Mouse (Mus musculus) lung, adult 2 months (tissue): ENCODE data around the gene Ptprk. TPM values are rescaled to one million over a fixed set of nuclear protein-coding genes. Genes with fewer than 3 reads are reported as not detected.

Experiments used
- DNase-seq: peaks from one replicate; pipeline ENCODE4 v3.0.0; 2022
- H3K4me1 ChIP-seq: fragments of 200-500 bp; 2 replicates; pipeline ENCODE4 v1.6.1; 2011; ENCODE audit warnings: low read length; ENCODE audit not compliant: control insufficient read depth, insufficient read depth
- H3K4me3 ChIP-seq: fragments of 200-500 bp; replicated peaks from 2 replicates; pipeline ENCODE3; 2011; ENCODE audit warnings: low read depth, mild to moderate bottlenecking, control low read depth, low read length; ENCODE audit errors: extremely low read depth
- CTCF ChIP-seq: fragments of 200-500 bp; IDR thresholded peaks from 2 replicates; pipeline ENCODE4 v1.5.1; 2011; ENCODE audit warnings: mild to moderate bottlenecking, low read length, control low read depth; ENCODE audit not compliant: insufficient read depth
- POLR2A ChIP-seq: fragments of 200-500 bp; IDR thresholded peaks from 2 replicates; pipeline ENCODE4 v1.6.1; 2011; ENCODE audit warnings: low read depth, mild to moderate bottlenecking, control low read depth, low read length, borderline replicate concordance; ENCODE audit errors: extremely low read depth
- WGBS: fragments of 180-500 bp; shearing (Covaris S2); methylation state at CpG from one replicate; pipeline ENCODE4 v1.1.7; 2018; 5-methylcytosine and 5-hydroxymethylcytosine counted together
- polyA plus RNA-seq: library from polyadenylated mRNA; depleted of rRNA; stranded (reverse); fragments of >200 nt; gene quantifications from 2 replicates; pipeline ENCODE4 v1.2.3, GENCODE M21; 2012

Ptprk gene
- polyA plus RNA-seq, 1 experiment = 42.4 TPM

DNA sequence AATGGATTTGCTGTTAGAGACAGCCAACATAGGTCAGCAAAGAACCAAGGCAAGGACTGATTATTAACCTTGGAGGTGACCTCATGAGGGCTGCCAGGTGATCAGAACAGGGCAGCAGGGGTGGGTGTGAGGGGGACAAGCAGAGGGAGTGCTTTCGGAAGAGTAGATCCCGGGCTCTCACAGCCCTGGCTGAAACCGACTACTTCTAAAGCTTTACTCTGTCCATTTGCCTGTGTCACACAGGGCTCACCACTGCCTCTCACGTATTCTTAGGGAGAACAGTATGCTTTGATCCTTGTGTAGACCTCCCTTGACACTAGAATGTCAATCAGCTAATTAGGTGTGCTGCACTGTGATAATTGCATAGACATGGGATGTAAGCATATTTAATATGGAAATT, 63.8 kb downstream of the Ptprk start:
- no peak for DNase-seq
- H3K4me3 ChIP-seq = no peak overlapping the region
- H3K4me1 ChIP-seq = no peaks in the 10 kb centered on the region; the same call in 1 of the 2 replicates
- 75% methylated on average over 4 of the region's 4 CpGs for WGBS
- no peak for TF ChIP-seq CTCF
- TF ChIP-seq POLR2A = no peak

DNA sequence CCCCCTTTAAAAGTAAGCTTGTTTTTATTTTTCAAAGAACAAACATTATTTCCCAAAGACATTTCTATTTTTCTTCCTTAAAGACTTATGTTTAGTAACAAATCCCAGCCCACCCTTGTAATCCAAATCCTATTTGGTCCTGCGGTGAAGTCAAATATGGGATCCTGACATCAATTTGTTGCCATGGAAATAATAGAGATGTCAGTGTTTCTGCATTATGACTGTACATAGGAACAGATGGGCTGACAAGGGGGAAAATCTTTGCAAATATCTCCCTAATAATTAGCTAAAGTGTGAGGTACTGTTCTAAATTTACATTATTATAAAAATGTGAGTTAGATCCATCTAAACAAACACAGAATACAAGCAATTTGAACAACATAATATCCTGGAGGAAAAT, 69.8 kb downstream of the Ptprk start:
- DNase-seq = no peak
- 92% methylated on average over 1 of the region's 1 CpGs for WGBS
- Histone ChIP-seq H3K4me3 (no peak overlapping the region), H3K4me1 (no peaks in the 10 kb centered on the region; the same call in 1 of the 2 replicates)
- no peak for TF ChIP-seq CTCF
- TF ChIP-seq POLR2A = no peak

DNA sequence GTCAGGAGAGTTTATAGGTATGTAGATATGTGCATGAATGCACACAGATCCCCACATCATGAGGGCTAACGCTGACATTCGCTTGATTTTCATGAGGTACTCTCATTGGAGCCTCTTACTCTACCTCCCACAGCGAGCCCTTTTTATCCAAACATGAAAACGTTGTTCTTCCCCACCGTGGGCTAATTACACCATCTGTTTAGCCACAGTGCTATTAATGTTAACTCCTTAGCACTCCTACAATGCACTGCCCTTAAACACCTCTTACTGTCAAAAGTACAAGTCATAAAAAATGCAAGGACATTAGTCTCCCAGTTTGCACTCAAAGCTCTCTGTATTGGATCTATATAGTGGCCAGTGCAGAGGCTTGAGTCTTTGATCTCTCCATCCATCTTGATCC, 70.7 kb downstream of the Ptprk start:
- H3K4me3 ChIP-seq = no peak overlapping the region
- no peak for TF ChIP-seq CTCF
- no peak for TF ChIP-seq POLR2A

DNA sequence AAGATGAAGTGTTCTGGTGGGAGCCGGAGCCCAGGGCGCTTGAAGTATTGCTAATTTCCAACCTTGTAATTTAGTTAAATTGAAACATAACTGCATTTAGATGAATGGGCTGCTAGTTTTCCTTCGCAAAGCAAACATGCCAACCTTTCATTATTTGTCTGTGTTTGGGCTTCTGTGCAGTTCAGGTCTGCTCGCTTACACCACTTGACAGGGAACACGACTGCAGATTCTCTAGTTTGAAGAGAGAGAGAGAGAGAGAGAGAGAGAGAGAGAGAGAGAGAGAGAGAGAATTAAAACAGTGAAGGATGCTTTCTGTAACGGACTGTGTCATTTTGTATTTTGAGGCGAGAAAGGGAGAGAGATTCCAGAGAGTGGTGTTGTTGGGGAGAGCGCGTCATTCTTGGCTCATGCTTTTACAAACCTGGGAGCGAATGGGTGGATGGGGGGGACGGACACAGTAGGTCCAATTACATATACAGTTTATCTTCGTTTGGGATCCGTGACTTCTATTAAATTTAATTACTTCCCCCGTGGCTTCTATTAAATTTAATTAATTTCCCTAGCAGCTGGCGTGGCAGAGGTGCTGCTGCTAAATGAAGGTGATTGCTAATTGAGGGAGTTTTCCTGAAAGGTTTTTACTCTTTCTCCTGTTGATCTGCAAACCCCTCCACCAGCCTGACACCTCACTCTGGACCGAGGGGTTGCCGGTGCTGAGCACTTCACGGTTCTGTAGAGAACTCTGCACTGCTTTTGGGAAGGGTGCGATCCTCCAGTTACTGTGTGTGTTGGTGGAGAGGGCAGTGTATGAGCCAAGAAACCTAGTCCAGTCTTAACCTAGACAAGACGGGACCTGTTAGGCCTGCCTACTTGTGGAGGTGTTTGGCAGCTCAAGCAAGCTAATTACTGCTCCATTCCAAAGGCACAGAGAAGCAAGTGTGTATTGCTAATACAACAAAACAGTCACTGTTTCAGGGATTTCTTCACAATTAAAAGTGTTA, 81.4 kb downstream of the Ptprk start:
- TF ChIP-seq POLR2A (no peak), CTCF (no peak)
- Histone ChIP-seq H3K4me3 (no peak overlapping the region), H3K4me1 (no peaks in the 10 kb centered on the region; the same call in 1 of the 2 replicates)
- DNase-seq = no peak
- 77% methylated on average over 20 of the region's 20 CpGs for WGBS

More for the DNA sequence above, 70.7 kb downstream of the Ptprk start:
- 68% methylated on average over 5 of the region's 5 CpGs for WGBS
- DNase-seq = no peak
- no peaks in the 10 kb centered on the region; the same call in 1 of the 2 replicates for H3K4me1 ChIP-seq

DNA sequence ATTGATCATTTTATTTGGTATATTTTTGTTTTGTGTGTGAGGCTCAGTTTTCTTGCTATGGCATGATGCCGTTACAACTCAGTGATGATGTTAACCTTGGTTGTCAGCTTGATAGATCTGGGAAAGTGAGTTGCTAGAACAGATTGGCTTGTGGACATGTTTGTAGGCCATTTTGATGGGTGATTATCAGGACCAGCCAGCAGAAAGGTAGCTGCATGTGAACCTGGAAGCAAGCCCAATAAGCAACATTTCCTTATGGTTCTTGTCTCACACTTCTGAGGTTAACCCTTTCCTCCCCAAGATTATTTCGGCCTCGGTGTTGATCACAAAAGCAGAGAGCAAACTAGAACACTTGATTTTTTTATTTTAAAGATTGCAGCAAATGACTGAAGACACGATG, 85.1 kb downstream of the Ptprk start:
- WGBS = 83% methylated on average over 4 of the region's 4 CpGs
- TF ChIP-seq CTCF = no peak
- no peak for TF ChIP-seq POLR2A
- peaks cover 2% of the 10 kb centered on the region for H3K4me1 ChIP-seq
- H3K4me3 ChIP-seq = no peak overlapping the region
- no peak for DNase-seq

DNA sequence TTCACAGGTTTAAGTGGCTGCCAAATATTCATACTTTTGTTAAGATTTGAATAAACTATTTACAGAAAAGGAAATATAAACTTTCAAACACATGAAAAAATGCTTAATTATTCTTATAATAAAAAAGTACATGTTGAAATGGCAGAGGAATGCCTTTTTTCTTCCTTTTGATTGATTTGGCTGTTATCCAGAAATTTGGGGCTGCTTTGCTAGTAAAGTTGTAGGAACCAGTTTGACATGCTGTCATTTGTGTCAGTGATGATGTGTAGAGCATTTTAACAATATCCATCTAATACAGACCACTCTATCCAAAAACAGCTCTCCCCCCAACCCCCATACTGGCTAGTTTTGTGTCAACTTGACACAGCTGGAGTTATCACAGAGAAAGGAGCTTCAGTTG, 86.7 kb downstream of the Ptprk start:
- Histone ChIP-seq H3K4me3 (no peak overlapping the region), H3K4me1 (peaks cover 4% of the 10 kb centered on the region)
- DNase-seq = no peak
- TF ChIP-seq CTCF = no peak
- TF ChIP-seq POLR2A = no peak

DNA sequence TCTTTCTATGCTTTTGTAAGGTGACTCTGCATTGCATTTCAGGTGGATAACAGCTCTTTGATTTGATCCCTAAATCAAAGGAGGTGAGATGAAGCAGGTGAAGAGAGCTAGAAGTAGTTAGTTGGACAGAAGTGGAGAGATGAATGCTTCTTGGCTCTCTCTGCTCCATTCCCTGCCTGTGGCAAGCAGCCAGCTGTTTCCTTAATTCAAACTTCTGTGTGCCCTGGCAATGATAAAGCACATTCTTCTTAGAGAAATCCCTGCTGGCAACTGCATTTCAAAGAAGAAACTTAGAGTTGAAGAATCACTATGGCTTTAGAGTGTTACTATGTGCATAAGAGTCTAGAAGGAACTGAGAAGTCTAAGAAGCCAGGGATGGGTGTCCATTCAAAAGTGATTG, 89.6 kb downstream of the Ptprk start:
- no peak for DNase-seq
- H3K4me1 ChIP-seq = peaks cover 5% of the 10 kb centered on the region
- H3K4me3 ChIP-seq = no peak overlapping the region
- no peak for TF ChIP-seq CTCF
- no peak for TF ChIP-seq POLR2A

DNA sequence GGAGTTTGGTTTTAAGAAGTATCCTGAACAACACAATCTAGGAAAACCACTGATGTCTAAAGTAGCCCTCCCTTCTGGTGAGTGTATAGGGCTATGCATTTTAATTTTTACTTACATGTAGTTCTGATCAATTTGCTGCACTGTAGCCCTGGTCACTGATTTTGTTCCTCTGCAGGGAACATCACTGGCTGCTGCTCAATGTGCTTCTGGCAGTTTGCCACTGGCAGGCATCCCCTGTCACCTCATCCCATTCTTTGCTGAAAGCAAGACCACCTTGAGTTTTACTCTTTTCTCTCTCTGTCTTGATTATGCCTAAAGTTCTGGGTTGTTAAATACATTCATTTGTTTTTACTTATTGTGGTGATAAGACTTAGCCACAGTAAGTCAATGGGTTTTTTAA, 90.1 kb downstream of the Ptprk start:
- TF ChIP-seq CTCF = no peak
- no peak for TF ChIP-seq POLR2A
- peaks cover 5% of the 10 kb centered on the region for H3K4me1 ChIP-seq
- DNase-seq = no peak

DNA sequence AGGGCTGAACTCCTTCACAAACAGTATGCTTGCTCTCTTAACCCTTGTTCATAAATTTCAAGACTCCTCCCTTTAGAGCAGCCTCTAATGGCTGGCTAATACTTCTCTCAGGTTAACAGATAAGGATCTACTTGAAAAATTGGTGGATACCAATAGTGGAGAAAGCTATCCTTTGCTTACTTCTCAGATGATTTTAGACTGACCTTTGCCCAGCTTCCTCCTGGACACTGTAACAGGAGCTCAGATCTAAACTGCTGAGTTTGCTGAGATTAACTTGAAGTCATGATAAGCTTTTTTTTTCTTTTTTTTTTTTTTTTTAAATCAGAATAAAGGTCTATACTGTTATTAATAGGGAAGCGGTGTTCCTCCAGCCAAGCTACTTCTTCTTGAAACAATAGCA, 92.0 kb downstream of the Ptprk start:
- TF ChIP-seq CTCF (no peak), POLR2A (no peak)
- H3K4me3 ChIP-seq = no peak overlapping the region
- DNase-seq = no peak
- peaks cover 5% of the 10 kb centered on the region; the same call in 1 of the 2 replicates for H3K4me1 ChIP-seq
- WGBS = 79% methylated on average over 1 of the region's 1 CpGs

More for the DNA sequence above, 90.1 kb downstream of the Ptprk start:
- H3K4me3 ChIP-seq = no peak overlapping the region

DNA sequence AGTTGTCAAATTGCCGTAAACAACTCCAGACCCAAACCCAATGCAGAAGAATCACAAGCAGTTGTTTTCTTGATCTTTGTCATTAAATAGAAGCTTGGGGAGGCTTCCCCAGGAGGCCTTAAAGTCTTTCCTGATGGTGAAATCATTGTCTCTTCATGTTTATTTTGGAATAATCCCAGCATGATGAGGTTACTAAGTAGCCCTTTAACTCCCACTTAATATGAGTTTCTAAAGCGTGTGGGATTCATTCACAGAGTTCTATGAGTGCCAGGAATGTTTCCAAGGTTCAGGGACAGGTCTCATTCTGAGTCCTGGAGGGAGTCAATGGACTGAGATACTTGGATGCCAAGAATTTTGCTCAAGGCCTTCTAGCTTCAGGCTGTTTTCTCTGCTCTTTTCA, 92.5 kb downstream of the Ptprk start:
- Histone ChIP-seq H3K4me1 (peaks cover 5% of the 10 kb centered on the region; the same call in 1 of the 2 replicates), H3K4me3 (no peak overlapping the region)
- 44% methylated on average over 2 of the region's 2 CpGs for WGBS
- TF ChIP-seq CTCF = no peak
- TF ChIP-seq POLR2A = no peak
- no peak for DNase-seq
